Mouse (Mus musculus): Measurements from ENCODE around the gene H2al1c. TPM values are rescaled to one million over a fixed set of nuclear protein-coding genes. Genes with fewer than 3 reads are reported as not detected.
"Not testable (repeated sequence)": the region's sequence is repeated elsewhere in the genome, so short reads cannot be mapped to it uniquely, and the experiment has no call there.

H2al1c gene
- polyA plus RNA-seq, 1 experiment from 2014 or later, result not detected

- Histone ChIP-seq H3K9me3 (replicated peaks; ENCODE audit: low read length) (no peaks in the 10 kb centered on the region), H3K36me3 (ENCODE audit: insufficient read depth, low read length) (no peaks in the 10 kb centered on the region), H3K4me2 (ENCODE audit: low read length) (no peak overlapping the region), H3K27ac (no peak overlapping the region), H3K27me3 (ENCODE audit: insufficient read depth, low read length) (no peaks in the 10 kb centered on the region), H3K9ac (ENCODE audit: low read depth, low read length) (no peak overlapping the region), H3K4me1 (replicated peaks; ENCODE audit: insufficient read depth, low read length) (no peaks in the 10 kb centered on the region), H3K4me3 (replicated peaks; ENCODE audit: low read depth, low read length) (no peak overlapping the region)
- TF ChIP-seq CTCF (IDR thresholded peaks at IDR 0.05; ENCODE audit: low read depth), result no peak
- 70% methylated on average over 14 of the region's 14 CpGs for WGBS
- DNase-seq (ENCODE audit: low spot score) (no peak), ATAC-seq (replicated peaks; ENCODE audit: low FRiP score, low read depth) (no peak)
Measured at GRCm38 (mm10) chrX:11288306-11288882, 17.1 kb upstream of the H2al1c start.

- no peaks in the 10 kb centered on the region for H3K36me3 ChIP-seq (ENCODE audit: insufficient read depth, low read length)
- TF ChIP-seq CTCF (IDR thresholded peaks at IDR 0.05; ENCODE audit: low read depth), result no peak
- no peak overlapping the region for H3K9ac ChIP-seq (ENCODE audit: low read depth, low read length)
- no peak overlapping the region for H3K4me2 ChIP-seq (ENCODE audit: low read length)
- no peak overlapping the region for H3K4me3 ChIP-seq (replicated peaks; ENCODE audit: low read depth, low read length)
- H3K27ac ChIP-seq, result no peak overlapping the region
- no peaks in the 10 kb centered on the region for H3K27me3 ChIP-seq (ENCODE audit: insufficient read depth, low read length)
- no peak for DNase-seq (ENCODE audit: low spot score)
- WGBS, result 76% methylated on average over 4 of the region's 4 CpGs
- no peaks in the 10 kb centered on the region for H3K9me3 ChIP-seq (replicated peaks; ENCODE audit: low read length)
- H3K4me1 ChIP-seq (replicated peaks; ENCODE audit: insufficient read depth, low read length), result no peaks in the 10 kb centered on the region
- ATAC-seq (replicated peaks; ENCODE audit: low FRiP score, low read depth), result no peak
Measured at GRCm38 (mm10) chrX:11289244-11289643, 16.2 kb upstream of the H2al1c start.

GRCm38 (mm10) chrX:11298957-11299356 lies 6.5 kb upstream of the H2al1c start, which contains the start of gene H2al1a:
Gene H2al1a, plus strand, starts transcription at chrX:11299257.
- not testable (repeated sequence) for DNase-seq (ENCODE audit: low spot score); H3K9me3 ChIP-seq (replicated peaks; ENCODE audit: low read length); H3K27me3 ChIP-seq (ENCODE audit: insufficient read depth, low read length); H3K27ac ChIP-seq; H3K4me1 ChIP-seq (replicated peaks; ENCODE audit: insufficient read depth, low read length); H3K36me3 ChIP-seq (ENCODE audit: insufficient read depth, low read length); H3K4me3 ChIP-seq (replicated peaks; ENCODE audit: low read depth, low read length); H3K4me2 ChIP-seq (ENCODE audit: low read length); H3K9ac ChIP-seq (ENCODE audit: low read depth, low read length); ATAC-seq (replicated peaks; ENCODE audit: low FRiP score, low read depth)
- no CpG with 5 or more reads among the region's 3 CpGs for WGBS

GRCm38 (mm10) chrX:11302132-11302531 lies 3.3 kb upstream of the H2al1c start, which contains the start of gene H2al1b:
Gene H2al1b, plus strand, starts transcription at chrX:11302432.
- H3K4me1 ChIP-seq (replicated peaks; ENCODE audit: insufficient read depth, low read length); H3K9me3 ChIP-seq (replicated peaks; ENCODE audit: low read length); H3K4me3 ChIP-seq (replicated peaks; ENCODE audit: low read depth, low read length); H3K9ac ChIP-seq (ENCODE audit: low read depth, low read length); H3K4me2 ChIP-seq (ENCODE audit: low read length); ATAC-seq (replicated peaks; ENCODE audit: low FRiP score, low read depth); H3K27me3 ChIP-seq (ENCODE audit: insufficient read depth, low read length); H3K36me3 ChIP-seq (ENCODE audit: insufficient read depth, low read length); H3K27ac ChIP-seq; DNase-seq (ENCODE audit: low spot score): not testable (repeated sequence)
- 95% methylated on average over 1 of the region's 3 CpGs for WGBS

- ATAC-seq (replicated peaks; ENCODE audit: low FRiP score, low read depth); H3K36me3 ChIP-seq (ENCODE audit: insufficient read depth, low read length); H3K4me3 ChIP-seq (replicated peaks; ENCODE audit: low read depth, low read length); H3K27me3 ChIP-seq (ENCODE audit: insufficient read depth, low read length); DNase-seq (ENCODE audit: low spot score); H3K9ac ChIP-seq (ENCODE audit: low read depth, low read length); H3K4me2 ChIP-seq (ENCODE audit: low read length); H3K4me1 ChIP-seq (replicated peaks; ENCODE audit: insufficient read depth, low read length); H3K9me3 ChIP-seq (replicated peaks; ENCODE audit: low read length); H3K27ac ChIP-seq: not testable (repeated sequence)
- no CpG with 5 or more reads among the region's 6 CpGs for WGBS
Measured at GRCm38 (mm10) chrX:11308524-11308923, 3.1 kb downstream of the H2al1c start, which contains the start of gene H2al1d. Gene H2al1d, plus strand, starts transcription at chrX:11308824.

- not testable (repeated sequence) for H3K4me3 ChIP-seq (replicated peaks; ENCODE audit: low read depth, low read length); ATAC-seq (replicated peaks; ENCODE audit: low FRiP score, low read depth); H3K9ac ChIP-seq (ENCODE audit: low read depth, low read length); DNase-seq (ENCODE audit: low spot score); H3K9me3 ChIP-seq (replicated peaks; ENCODE audit: low read length); H3K36me3 ChIP-seq (ENCODE audit: insufficient read depth, low read length); H3K4me1 ChIP-seq (replicated peaks; ENCODE audit: insufficient read depth, low read length); H3K4me2 ChIP-seq (ENCODE audit: low read length); H3K27ac ChIP-seq; H3K27me3 ChIP-seq (ENCODE audit: insufficient read depth, low read length)
- no CpG with 5 or more reads among the region's 3 CpGs for WGBS
Measured at GRCm38 (mm10) chrX:11311634-11312033, 6.2 kb downstream of the H2al1c start, which contains the start of gene H2al1e. Gene H2al1e, plus strand, starts transcription at chrX:11311934.

GRCm38 (mm10) chrX:11314858-11315257 lies 9.4 kb downstream of the H2al1c start, which contains the start of gene H2al1f:
Gene H2al1f, plus strand, starts transcription at chrX:11315158.
- not testable (repeated sequence) for H3K9me3 ChIP-seq (replicated peaks; ENCODE audit: low read length); H3K4me2 ChIP-seq (ENCODE audit: low read length); H3K4me1 ChIP-seq (replicated peaks; ENCODE audit: insufficient read depth, low read length); ATAC-seq (replicated peaks; ENCODE audit: low FRiP score, low read depth); H3K27me3 ChIP-seq (ENCODE audit: insufficient read depth, low read length); H3K4me3 ChIP-seq (replicated peaks; ENCODE audit: low read depth, low read length); DNase-seq (ENCODE audit: low spot score); H3K27ac ChIP-seq; H3K36me3 ChIP-seq (ENCODE audit: insufficient read depth, low read length); H3K9ac ChIP-seq (ENCODE audit: low read depth, low read length)
- WGBS, result no CpG with 5 or more reads among the region's 6 CpGs

GRCm38 (mm10) chrX:11317956-11318355 lies 12.5 kb downstream of the H2al1c start, which contains the start of gene H2al1g:
Gene H2al1g, plus strand, starts transcription at chrX:11318256.
- not testable (repeated sequence) for H3K9me3 ChIP-seq (replicated peaks; ENCODE audit: low read length); ATAC-seq (replicated peaks; ENCODE audit: low FRiP score, low read depth); H3K4me2 ChIP-seq (ENCODE audit: low read length); H3K36me3 ChIP-seq (ENCODE audit: insufficient read depth, low read length); H3K4me3 ChIP-seq (replicated peaks; ENCODE audit: low read depth, low read length); H3K27ac ChIP-seq; H3K9ac ChIP-seq (ENCODE audit: low read depth, low read length); H3K27me3 ChIP-seq (ENCODE audit: insufficient read depth, low read length); H3K4me1 ChIP-seq (replicated peaks; ENCODE audit: insufficient read depth, low read length); DNase-seq (ENCODE audit: low spot score)
- WGBS, result no CpG with 5 or more reads among the region's 3 CpGs

GRCm38 (mm10) chrX:11321192-11321591 lies 15.7 kb downstream of the H2al1c start, which contains the start of gene H2al1h:
Gene H2al1h, plus strand, starts transcription at chrX:11321492.
- H3K27ac ChIP-seq; H3K27me3 ChIP-seq (ENCODE audit: insufficient read depth, low read length); H3K36me3 ChIP-seq (ENCODE audit: insufficient read depth, low read length); H3K9me3 ChIP-seq (replicated peaks; ENCODE audit: low read length); ATAC-seq (replicated peaks; ENCODE audit: low FRiP score, low read depth); DNase-seq (ENCODE audit: low spot score); H3K4me3 ChIP-seq (replicated peaks; ENCODE audit: low read depth, low read length); H3K9ac ChIP-seq (ENCODE audit: low read depth, low read length); H3K4me1 ChIP-seq (replicated peaks; ENCODE audit: insufficient read depth, low read length); H3K4me2 ChIP-seq (ENCODE audit: low read length): not testable (repeated sequence)
- WGBS, result no CpG with 5 or more reads among the region's 6 CpGs

Data from kidney, postnatal 0 days (tissue).